Mouse (Mus musculus): ENCODE data around the gene Slc22a4.
A peak's percentile ranks its signal among the peaks of the same experiment; 100 is the strongest.
"Not testable (repeated sequence)": the region's sequence is repeated elsewhere in the genome, so short reads cannot be mapped to it uniquely, and the experiment has no call there.

Gene Slc22a4

DNA sequence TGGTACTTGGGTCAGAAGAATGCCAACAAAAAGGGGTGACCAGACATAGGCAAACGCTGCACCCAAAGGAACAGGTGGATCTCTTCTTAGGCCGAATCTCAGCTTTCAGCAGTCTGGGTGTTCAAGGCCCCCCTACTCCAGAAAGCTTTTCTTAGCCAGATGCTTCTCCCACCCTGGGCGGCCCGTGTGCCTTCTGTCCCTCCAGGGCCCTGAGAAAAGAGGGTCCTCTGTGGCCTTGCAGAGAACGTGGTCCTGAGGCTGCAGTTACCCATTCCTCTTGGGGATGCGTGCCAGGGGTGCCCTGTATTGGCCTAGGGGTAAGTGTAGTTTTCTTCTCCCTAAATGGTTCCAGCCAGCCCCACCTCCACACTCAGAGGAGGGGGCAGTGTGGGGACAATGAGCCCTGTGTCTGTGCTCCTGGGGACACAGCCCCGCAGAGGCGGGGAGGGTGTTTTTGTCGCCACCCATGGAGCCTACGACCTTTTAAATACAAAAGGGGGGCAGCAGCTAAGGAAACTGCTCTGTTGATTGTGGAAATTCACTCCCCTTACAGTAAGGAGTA, 30.2 kb upstream of the Slc22a4 start:
- no peak for DNase-seq (ENCODE audit: extremely low read depth, low read depth)

DNA sequence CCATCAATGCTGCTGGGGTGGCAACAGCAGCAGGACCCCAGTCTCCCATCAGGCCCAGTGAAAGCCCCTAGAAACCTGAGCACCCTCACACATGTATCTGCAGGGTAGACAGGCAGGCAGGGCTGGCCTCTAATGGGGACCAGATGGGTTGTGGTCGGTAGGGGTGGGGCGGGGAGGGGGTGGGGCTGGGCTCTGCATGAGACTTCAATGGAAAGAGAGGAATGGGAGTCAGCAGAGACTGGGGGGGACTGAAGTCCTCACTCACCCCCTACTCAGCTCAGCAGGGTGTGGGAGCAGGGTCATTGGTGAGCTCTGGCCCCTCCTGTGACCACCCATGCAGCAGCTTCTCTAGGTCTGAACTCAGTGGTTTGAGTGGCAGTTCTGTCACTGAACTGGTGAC, 29.5 kb upstream of the Slc22a4 start:
- no peak for DNase-seq (ENCODE audit: extremely low read depth, low read depth)

DNA sequence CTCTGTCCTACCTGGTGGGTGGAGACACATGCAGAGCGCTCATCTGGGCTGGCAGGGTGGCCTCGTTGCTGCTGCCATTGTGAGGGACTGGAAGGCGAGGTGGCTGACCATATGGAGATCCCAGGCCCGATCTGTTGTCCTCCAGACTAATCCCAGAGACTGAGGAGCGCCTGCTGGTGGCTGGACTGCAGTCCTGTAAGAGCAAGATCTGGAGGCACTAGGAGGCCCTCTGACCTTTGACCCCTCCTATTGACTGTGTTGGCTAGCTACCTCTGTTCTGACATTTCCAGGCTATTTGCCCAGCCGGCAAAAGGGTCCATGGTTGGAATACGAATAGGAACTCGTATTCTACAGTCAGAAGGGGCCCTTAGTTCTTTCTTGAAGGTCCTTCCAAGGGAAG, 28.2 kb upstream of the Slc22a4 start:
- DNase-seq (ENCODE audit: extremely low read depth, low read depth): no peak

DNA sequence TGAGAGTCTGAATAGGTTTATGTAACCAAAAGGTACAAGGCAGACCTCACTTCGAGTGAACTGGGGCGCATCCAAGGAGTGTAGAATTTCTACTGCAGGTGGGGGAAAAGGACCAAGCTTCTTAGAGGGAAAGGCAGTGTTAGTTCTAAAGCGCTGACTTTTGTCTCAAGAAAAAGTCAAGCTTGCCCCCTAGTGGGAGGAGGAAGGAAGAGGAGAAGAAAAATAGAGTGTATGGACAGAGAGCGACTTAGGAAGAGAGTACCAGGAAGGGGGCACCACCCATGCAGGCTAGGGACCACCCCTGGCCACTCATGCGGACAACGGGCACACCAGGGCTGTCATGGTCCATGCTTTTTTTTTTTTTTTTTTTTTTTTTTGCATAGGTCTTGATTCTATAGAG, 26.4 kb upstream of the Slc22a4 start:
- peak; percentile 50 for DNase-seq (ENCODE audit: extremely low read depth, low read depth)

DNA sequence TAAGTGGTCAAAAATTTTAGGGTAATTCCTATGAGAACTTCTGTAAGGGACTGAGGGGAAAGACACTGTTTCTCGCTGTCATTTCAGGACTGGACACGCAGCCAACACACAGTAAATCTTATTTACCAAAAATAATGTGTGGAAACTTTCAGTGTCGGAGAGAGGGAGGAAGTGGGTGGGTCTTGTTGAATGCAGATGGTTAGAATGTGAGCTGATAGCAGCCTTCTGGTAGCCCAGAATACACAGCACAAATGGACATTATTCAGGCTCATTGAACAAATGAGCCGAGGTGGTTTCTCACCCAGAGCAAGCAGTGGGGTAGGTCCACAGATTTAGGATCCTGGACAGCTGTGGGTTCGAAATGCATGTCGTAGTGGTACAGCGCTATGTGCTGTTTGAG, 25.2 kb upstream of the Slc22a4 start:
- DNase-seq (ENCODE audit: extremely low read depth, low read depth): peak; percentile 61

DNA sequence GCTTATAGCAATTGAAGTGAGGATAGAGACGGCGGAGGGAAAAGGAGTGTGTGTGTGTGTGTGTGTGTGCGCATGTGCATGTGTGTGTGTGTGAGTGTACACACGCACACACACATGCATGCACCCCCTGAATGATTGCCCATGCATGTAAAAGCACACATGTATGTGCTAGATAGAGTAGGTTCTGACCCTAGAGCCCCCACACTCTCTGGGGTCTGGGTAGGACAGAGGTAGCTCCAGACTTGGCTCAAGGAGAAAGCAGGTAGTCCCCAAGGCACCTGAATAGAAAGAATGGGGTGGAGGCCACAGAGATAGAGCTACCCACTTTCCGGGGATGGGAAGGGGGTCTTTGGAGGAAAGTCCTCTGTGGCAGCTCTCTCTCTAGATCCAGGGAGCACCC, 24.2 kb upstream of the Slc22a4 start:
- DNase-seq (ENCODE audit: extremely low read depth, low read depth): no peak

DNA sequence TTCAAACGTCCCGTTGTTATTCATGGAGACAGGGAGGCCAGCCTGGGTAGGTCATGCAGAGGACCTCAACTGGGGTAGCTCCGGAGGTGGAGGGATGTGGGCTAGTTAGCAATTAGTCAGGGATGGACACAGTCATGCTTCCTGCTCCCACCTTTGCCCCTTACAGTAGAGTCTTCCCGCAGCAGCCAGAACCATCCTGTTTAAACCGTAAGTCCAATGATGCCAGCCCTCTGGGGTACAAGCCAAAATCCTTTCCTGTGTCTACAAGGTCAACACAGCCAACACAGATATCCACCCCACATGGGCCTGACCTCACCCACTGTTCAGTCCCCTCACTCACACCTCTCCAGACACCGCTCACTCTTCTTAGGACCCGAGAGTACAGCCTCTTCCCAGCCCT, 23.3 kb upstream of the Slc22a4 start:
- no peak for DNase-seq (ENCODE audit: extremely low read depth, low read depth)

DNA sequence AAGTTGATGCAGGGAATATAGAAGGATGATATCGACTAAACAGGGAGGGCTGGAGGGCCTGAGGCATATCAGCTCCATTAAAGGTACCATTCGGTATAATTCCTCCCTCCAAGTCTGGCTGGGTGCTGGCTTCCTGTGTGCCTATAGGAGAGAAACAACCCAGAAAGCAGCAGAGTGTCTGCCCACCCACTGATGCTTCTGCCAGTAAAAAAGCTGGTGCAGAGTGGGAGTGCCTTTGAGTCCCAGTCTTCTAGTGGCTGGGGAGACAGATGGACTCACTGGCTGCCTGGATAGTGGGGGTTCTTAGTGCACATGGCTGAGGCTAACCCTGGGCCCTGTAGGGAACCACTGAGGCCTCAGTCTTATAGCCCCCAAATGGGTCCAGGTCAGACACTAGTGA, 22.3 kb upstream of the Slc22a4 start:
- DNase-seq (ENCODE audit: extremely low read depth, low read depth): no peak

DNA sequence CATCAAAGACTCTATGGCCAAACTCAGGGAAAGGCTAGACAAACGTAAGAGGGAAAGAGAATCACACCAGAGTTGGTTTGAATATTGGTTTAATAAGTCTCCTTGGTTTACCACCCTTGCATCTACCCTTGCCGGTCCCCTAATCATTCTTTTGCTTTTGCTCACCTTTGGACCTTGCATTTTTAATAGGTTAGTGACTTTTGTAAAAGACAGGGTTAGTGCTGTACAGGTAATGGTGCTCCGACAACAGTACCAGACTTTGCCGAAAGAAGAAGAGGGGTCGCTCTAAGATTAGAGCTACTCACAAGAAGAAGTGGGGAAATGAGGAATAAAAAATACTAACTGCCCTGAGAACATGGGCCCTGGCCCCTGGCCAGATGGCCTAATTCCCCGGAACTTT, 12.8 kb upstream of the Slc22a4 start:
- DNase-seq (ENCODE audit: extremely low read depth, low read depth): no peak

DNA sequence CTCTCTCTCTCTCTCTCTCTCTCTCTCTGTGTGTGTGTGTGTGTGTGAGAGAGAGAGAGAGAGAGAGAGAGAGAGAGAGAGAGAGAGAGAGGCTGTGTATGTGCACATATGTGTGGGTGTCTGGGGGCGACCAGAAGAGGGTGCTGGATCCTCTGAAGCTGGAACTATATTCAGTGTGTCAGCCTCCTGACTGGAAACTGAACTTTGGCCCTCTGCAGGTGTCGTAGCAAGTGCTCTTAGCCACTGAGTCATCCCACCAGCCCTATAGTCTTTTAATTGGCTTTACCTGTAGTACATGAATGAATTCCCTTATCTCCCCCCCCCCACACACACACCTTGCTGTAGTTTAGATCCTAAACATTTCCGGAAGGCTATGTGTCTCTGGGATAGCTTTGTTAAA, 5.0 kb upstream of the Slc22a4 start:
- not testable (repeated sequence) for DNase-seq (ENCODE audit: extremely low read depth, low read depth)

DNA sequence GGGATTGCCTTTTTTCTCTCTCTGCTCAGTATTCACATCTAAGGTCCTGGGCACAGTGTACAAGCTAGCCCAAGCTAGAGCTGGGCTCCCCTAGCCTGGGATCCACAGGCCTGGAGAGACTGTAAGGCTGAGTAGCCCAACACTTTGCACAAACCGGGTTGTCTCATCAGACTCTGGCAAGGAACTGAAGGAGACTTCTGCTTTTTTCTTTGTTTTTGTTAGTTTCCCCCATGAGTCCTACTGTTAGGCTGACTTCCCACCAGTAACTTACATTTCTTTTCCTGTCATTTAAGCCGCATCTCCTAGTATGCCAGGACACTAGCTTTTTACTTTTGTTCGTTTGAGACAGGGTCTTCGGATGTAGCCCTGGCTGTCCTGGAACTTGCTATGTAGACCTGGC, 1.1 kb upstream of the Slc22a4 start:
- DNase-seq (ENCODE audit: extremely low read depth, low read depth): peak; percentile 74

DNA sequence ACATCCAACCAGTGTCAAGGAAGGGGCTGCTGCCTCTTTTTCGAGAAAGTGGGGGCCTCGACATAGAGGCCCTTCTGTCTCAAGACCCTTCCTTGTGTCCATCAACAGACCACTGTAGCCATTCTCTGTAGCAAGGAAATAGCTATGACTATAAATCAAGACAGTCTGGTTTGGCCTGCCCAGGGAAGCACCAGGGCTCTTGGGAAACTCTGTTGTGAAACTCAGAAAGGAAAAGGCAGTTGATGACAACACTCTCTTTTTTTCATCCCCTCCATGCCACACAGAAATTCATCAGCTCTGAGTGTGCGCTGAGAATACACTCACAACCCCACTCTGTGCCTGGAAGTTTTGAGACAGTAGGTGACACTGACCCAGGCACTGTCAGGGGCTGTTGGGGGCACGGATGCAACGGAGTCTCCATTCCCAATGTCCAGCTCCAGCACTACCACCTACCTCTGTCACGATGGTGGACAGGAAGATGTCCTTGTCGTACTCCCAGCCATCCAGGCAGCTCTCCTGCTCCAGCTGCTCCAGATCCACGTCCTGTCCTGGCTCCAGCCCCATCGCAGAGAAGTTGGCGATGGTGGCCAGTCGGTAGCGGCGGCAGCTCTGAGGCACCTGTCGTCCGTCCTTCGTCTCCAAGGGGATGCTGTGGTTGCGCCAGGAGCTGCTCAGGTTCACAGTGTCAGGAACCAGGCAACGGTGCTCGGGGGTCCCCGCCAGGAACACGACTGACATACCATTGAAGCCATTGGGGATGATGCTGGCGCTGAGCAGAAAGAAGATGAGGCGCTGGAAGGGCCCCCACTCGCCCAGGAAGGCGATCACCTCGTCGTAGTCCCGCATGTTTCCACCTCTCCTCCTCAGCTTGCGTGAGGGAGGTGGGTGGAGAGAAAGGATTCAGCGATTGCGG, 503 bp downstream of the Slc22a4 start:
- no peak for DNase-seq (ENCODE audit: extremely low read depth, low read depth)

DNA sequence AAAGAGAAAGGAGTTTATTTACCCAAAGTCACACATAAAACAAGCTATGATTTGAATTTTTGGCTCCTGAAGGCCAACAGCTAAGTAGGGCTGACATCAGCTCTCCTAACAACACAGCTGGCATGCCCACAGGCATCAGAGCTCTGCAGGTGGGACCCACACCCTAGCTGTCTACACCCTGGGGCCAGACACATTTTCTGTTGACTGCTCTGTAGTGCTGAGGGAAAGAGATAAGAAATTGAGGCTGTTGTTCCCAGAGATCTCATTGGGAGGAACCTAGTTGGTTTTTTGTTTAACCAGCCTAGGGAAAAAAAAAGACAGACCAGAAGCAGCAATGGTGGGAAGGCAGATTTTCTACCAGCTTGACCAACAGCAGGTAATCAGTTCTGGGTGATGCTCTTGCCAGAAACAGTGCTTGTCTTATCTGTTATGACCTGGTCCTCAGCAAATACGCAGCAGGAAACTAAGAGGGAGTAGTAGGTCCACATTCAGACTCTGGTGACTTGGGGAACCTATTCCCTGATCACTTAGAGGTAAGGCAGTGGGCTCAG, 1.3 kb downstream of the Slc22a4 start:
- DNase-seq (ENCODE audit: extremely low read depth, low read depth): peak; percentile 86

DNA sequence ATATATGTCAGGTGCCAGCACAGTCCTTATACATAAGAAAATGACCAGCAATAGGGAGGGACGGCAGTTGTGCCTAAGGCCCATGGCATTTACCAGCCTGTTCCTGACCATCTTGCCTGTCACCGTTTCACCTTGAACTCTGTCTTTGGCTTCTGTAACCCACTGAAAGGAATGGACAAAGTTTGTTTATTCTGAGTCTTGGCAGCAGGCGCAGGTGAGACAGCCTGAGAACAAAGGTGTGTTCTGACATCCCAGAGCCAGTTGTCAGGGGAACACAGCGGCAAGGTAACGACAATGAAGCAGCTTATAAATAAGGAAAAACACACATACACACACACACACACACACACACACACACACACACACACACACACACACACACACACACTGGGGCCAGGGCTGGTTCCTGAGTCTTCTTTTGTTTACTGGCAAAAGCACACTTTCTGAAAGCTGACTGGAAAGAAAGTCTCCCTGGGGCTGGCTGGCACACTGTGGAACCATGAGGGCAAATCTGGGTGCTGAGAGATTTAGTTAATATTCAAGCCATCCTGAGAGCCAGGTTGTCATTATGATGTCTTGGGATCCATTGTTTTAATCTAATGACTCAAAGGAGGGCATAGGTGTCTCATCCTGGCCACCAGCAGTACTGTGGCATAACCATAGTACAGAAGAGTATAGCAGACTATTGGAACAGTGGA, 6.3 kb downstream of the Slc22a4 start:
- no peak for DNase-seq (ENCODE audit: extremely low read depth, low read depth)

DNA sequence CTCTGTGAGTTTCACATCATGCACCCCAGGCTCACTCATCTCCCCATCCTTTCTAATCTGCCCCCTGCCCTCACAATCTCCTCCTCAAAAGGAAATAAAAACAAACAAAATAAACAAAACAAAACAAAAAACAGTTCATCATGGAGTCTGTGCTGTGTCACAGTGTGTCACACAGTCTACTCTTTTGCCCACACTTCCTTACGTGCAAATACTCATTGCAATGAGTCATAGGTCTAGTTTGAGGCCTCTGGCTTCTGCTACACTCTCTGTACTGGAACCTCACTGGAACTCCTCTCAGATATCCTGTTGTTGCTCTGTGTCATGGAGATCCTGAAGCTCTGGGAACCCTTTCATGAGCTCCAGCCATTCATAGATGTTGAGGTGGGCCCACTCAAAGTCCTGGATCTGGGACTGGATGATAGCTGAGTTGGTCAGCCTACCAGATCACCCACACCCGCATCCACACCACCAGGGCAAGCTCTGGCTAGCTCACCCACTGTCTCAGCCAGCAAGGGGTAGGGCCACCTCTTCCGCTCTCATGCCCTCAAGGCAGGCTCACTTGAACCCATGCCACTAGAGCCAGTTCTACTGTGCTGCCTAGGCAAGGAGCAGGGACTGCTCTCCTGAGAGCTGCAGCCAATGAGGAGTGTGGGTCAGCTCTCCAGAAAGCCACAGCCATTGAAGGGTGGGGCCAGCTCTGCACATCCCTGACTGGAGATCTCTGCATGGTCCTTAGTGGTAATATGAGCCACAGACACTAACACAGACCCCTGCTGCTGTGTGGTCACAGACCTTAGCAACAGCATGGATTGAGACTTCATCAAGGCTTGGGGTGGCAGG, 8.8 kb downstream of the Slc22a4 start:
- no peak for DNase-seq (ENCODE audit: extremely low read depth, low read depth)

DNA sequence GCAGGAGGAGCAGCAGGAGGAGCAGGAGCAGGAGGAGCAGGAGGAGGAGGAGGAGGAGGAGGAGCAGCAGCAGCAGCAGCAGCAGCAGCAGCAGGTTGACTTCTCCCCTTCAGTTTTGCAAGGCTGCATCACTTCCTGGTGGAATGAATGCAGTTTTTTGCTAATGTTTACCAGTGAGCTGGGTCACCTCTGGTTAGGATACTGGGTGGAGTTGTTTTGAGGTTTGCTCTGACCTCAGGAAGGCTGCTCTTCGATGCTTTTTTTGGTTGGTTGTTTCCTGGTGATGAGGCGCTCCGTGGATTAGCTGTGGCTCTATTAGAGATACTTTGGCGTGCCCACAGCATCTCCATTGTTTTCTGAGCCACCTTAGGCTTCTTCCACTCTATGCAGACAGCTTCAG, 10.3 kb downstream of the Slc22a4 start:
- no peak for DNase-seq (ENCODE audit: extremely low read depth, low read depth)

DNA sequence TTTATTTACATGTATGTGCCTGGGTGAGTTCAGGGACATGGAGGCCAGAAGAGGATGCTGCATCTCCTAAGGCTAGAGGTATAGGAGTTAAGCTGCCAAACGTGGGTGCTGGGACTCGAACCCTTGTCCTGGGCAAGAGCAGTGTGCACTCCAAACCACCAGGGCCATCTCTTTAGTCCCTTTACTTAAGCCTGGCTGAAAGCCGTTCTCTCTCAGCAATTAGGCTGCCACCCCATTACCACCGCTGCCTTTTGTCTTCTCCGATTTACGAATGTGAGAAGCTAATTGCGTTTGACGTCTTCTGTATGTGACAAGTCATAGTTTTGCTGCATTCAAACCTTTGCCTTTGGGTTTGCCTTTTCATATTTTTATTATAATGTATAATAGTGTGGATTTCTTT, 11.8 kb downstream of the Slc22a4 start:
- no peak for DNase-seq (ENCODE audit: extremely low read depth, low read depth)

DNA sequence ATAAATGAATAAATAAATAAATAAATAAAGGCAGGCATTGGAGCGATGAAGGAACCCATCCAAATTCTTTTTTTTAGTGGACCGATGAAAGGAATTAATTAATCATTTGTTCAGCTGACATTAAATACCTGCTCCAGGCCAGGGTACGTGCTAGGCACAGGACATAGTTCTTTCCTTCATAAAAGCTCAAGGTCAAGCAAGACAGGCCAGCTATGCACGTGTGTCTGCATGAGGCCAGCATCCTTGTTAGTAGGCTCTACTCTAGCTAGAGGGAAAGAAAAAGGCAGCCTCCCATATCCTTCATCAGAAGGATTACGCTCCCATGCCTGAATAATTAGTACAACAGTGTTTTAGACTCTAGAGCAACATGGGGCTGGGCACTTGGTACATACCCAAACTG, 14.9 kb downstream of the Slc22a4 start:
- DNase-seq (ENCODE audit: extremely low read depth, low read depth): no peak

DNA sequence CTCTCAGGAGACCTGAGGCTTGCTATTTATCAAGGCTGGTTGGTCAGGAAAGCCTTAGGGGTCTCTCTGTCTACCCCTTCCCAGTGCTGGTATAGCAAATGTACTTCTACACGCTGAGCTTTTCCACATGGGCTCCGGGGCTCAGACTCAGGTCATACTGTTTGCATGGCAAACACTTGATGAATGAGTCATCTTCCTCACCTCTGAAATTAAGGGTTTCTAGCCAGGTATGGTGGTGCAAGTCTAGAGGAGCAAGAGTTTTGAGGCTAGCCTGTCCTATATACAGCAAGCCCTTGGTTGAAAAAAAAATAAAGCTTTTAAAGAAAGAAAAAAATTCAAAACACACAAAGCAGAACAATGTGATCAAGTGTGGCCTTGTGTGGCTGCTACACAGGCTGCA, 16.6 kb downstream of the Slc22a4 start:
- no peak for DNase-seq (ENCODE audit: extremely low read depth, low read depth)

DNA sequence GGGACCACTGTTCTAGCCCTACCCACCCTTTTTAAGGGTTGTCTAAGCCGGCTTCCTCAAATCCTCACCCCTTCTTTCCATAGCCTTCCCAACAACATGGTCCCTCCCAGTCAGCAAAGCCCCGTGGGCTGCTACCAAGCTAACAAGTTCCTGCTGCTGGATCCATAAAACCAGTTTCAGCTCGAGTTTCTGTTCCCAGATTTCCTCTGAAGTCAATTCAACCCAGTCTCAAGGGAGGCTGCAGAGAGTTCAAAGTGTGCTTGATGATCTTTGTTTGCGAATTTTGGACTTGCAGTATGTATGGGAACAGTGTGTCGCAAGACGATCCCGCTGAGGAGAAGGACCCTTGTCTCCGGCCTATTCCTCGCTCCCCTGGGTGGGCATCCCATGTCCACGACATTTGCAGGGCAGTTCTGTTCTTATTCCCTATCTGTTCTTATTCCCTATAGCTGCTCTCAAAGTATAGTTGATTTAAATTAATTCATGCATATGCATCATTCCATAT, 19.4 kb downstream of the Slc22a4 start:
- no peak for DNase-seq (ENCODE audit: extremely low read depth, low read depth)

DNA sequence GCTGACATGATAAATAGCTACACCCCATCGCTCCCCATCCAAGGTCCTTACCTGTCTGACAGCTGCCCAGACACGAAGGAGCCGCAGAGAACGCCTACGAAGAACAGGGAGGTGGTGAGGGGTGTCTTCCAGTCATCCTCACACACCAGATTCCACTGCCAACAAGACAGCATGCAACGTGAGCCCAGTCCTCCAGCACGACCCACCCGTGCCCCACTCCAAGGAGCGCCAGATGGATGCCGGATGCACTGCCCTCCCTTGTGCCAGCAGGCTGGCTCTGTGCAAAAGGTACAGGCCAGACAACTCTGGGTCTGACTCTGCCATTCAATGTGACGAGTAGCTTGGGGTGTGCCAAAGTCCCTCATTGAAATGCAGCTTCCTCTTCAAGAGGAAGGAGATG, 20.2 kb downstream of the Slc22a4 start:
- no peak for DNase-seq (ENCODE audit: extremely low read depth, low read depth)
